Mouse (Mus musculus) spleen, adult 10 weeks (tissue): ENCODE results near the gene Gstt2. TPM values are rescaled to one million over a fixed set of nuclear protein-coding genes. Genes with fewer than 3 reads are reported as not detected.

ENCODE experiments used
- polyA plus RNA-seq: library from polyadenylated mRNA; stranded (reverse); fragments of 350-450 nt; fragmentation: Illumina TruSeq; extraction: RNeasy Lipid Tissue Mini Kit (QIAGEN cat#74804); gene quantifications from one replicate; pipeline ENCODE4 v1.2.3, GENCODE M21; 2015; ENCODE audit warnings: low replicate concordance; ENCODE audit not compliant: insufficient read depth

The Gstt2 gene
- polyA plus RNA-seq: 22.7 TPM

GRCm38 (mm10) chr10:75837248-75837759 lies at the start of gene Gstt2:
Gene Gstt2 (minus strand): TSS chr10:75837424.

GRCm38 (mm10) chr10:75859786-75860470 lies 22.7 kb upstream of the Gstt2 start, which contains the start of gene Mif:
Gene Mif (minus strand): TSS chr10:75860240.

GRCm38 (mm10) chr10:75822443-75822842 lies 14.8 kb downstream of the Gstt2 start, which contains the start of gene Gstt4:
Gene Gstt4 (minus strand): TSS chr10:75822543.

GRCm38 (mm10) chr10:75798176-75798696 lies 39.0 kb downstream of the Gstt2 start, which contains the start of gene Gstt1:
Gene Gstt1 (minus strand): TSS chr10:75798584.

Other genes starting within 250 kb of the Gstt2 start
- 11.0 TPM for gene Ggt5, start 248.1 kb downstream of the Gstt2 start, polyA plus RNA-seq
- 6.8 TPM for gene Susd2, start 193.4 kb downstream of the Gstt2 start, polyA plus RNA-seq
- gene Cabin1, start 73.1 kb downstream of the Gstt2 start, polyA plus RNA-seq: 20.7 TPM
- 20.6 TPM for gene Ddt, start 64.0 kb downstream of the Gstt2 start, polyA plus RNA-seq
- not detected for gene Gm20441, start 56.5 kb downstream of the Gstt2 start, polyA plus RNA-seq
- 4.1 TPM for gene Gstt3, start 56.0 kb downstream of the Gstt2 start, polyA plus RNA-seq
- gene Gstt1, start 38.8 kb downstream of the Gstt2 start, polyA plus RNA-seq: 12.8 TPM
- gene Gstt4, start 14.9 kb downstream of the Gstt2 start, polyA plus RNA-seq: not detected
- gene Mif, start 22.8 kb upstream of the Gstt2 start, polyA plus RNA-seq: 17.0 TPM
- 9.6 TPM for gene Derl3, start 56.0 kb upstream of the Gstt2 start, polyA plus RNA-seq
- 46.5 TPM for gene Smarcb1, start 84.2 kb upstream of the Gstt2 start, polyA plus RNA-seq
- 16.9 TPM for gene Chchd10, start 95.7 kb upstream of the Gstt2 start, polyA plus RNA-seq
- gene Mmp11, start 99.1 kb upstream of the Gstt2 start, polyA plus RNA-seq: 2.9 TPM
- 3.4 TPM for gene Gm867, start 103.2 kb upstream of the Gstt2 start, polyA plus RNA-seq
- 49.1 TPM for gene Vpreb3, start 105.6 kb upstream of the Gstt2 start, polyA plus RNA-seq
- gene Gm5134, start 117.1 kb upstream of the Gstt2 start, polyA plus RNA-seq: 1.8 TPM
- gene Zfp280b, start 195.2 kb upstream of the Gstt2 start, polyA plus RNA-seq: 17.0 TPM